Mouse (Mus musculus) liver, adult 2 months (tissue): ENCODE measurements at regions not wholly inside any gene's neighbourhood (a gene's known extent, or its start where the extent isn't known, plus 50 kb on each side); places are given as distances from the start of the nearest gene placed in this dataset.
A peak's percentile ranks its signal among the peaks of the same experiment; 100 is the strongest.

ENCODE experiments used
- DNase-seq: peaks from one replicate; pipeline ENCODE4 v3.0.0-alpha.2; 2011; ENCODE audit warnings: low read depth, low spot score; ENCODE audit errors: extremely low read depth
- H3K27ac ChIP-seq: fragments of 200-500 bp; replicated peaks from 2 replicates; pipeline ENCODE4 v1.5.1; 2012; ENCODE audit warnings: low read depth, mild to moderate bottlenecking, control low read depth, inconsistent platforms, low read length; ENCODE audit not compliant: insufficient read depth
- H3K27me3 ChIP-seq: fragments of 200-500 bp; 2 replicates; pipeline ENCODE4 v1.6.1; 2012; ENCODE audit warnings: mild to moderate bottlenecking, moderate library complexity, low read length, inconsistent platforms; ENCODE audit not compliant: control insufficient read depth, insufficient read depth
- H3K36me3 ChIP-seq: fragments of 200-500 bp; 2 replicates; pipeline ENCODE4 v1.6.1; 2012; ENCODE audit warnings: low read length, inconsistent platforms; ENCODE audit not compliant: control insufficient read depth, insufficient read depth
- H3K4me1 ChIP-seq: fragments of 200-500 bp; 2 replicates; pipeline ENCODE4 v1.6.1; 2011; ENCODE audit warnings: low read length; ENCODE audit not compliant: control insufficient read depth, insufficient read depth
- H3K4me3 ChIP-seq: fragments of 200-500 bp; 2 replicates; pipeline ENCODE4 v1.5.1; 2011; ENCODE audit warnings: low read depth, mild to moderate bottlenecking, control low read depth, low read length, moderate library complexity; ENCODE audit not compliant: insufficient read depth
- H3K79me2 ChIP-seq: fragments of 200-500 bp; 2 replicates; pipeline ENCODE4 v1.6.1; 2012; ENCODE audit warnings: inconsistent platforms, mild to moderate bottlenecking, low read length, moderate library complexity; ENCODE audit not compliant: control insufficient read depth, insufficient read depth
- H3K9ac ChIP-seq: fragments of 200-500 bp; 2 replicates; pipeline ENCODE4 v1.6.1; 2012; ENCODE audit warnings: low read depth, mild to moderate bottlenecking, control low read depth, inconsistent platforms, low read length
- CTCF ChIP-seq: fragments of 200-500 bp; IDR thresholded peaks from 2 replicates; pipeline ENCODE4 v1.5.1; 2011; ENCODE audit warnings: low read depth, low read length, control low read depth
- POLR2A ChIP-seq: fragments of 200-500 bp; IDR thresholded peaks from 2 replicates; pipeline ENCODE4 v1.6.1; 2011; ENCODE audit warnings: low read length, control low read depth; ENCODE audit not compliant: insufficient read depth; ENCODE audit errors: extremely low read depth
- WGBS: fragments of 180-500 bp; shearing (Covaris S2); methylation state at CpG from one replicate; pipeline ENCODE4 v1.1.7; 2018; 5-methylcytosine and 5-hydroxymethylcytosine counted together

DNA sequence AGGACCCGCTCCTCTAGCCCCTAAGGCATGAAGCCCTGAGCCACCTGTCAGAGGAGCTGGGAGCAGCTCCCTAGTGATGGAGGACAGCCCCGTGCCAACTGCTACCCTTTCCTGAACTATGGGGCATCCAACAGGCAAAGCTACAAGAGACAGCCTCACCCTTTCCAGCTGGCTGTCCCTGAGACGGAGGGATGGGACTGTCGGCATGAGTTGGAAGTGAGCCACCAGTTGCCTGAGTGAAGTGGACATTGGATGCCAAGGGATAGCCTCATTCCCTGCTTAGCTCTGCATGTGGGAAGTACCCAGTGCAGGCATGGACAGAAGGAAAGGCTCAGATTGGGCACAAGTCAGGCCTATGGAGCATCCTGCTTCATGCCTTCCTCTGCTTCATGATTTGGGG, 112.3 kb upstream of the Igsf21 start:
- H3K4me1 ChIP-seq = no peaks in the 10 kb centered on the region
- H3K27ac ChIP-seq = no peak overlapping the region
- no peak overlapping the region for H3K4me3 ChIP-seq
- H3K79me2 ChIP-seq = no peaks in the 10 kb centered on the region
- H3K9ac ChIP-seq = no peak overlapping the region
- H3K36me3 ChIP-seq = no peaks in the 10 kb centered on the region
- no peak for DNase-seq
- H3K27me3 ChIP-seq = no peaks in the 10 kb centered on the region
- 92% methylated on average over 4 of the region's 4 CpGs for WGBS
- TF ChIP-seq CTCF = no peak
- no peak for TF ChIP-seq POLR2A

- Histone ChIP-seq H3K27me3 (no peaks in the 10 kb centered on the region), H3K4me3 (no peak overlapping the region), H3K36me3 (no peaks in the 10 kb centered on the region), H3K79me2 (no peaks in the 10 kb centered on the region), H3K27ac (no peak overlapping the region), H3K9ac (no peak overlapping the region), H3K4me1 (no peaks in the 10 kb centered on the region)
- peak; percentile 20 for DNase-seq
- 10% methylated on average over 5 of the region's 5 CpGs for WGBS
- no peak for TF ChIP-seq CTCF
- TF ChIP-seq POLR2A = no peak
Measured at GRCm38 (mm10) chr4:140358103-140358502, 111.5 kb upstream of the Igsf21 start.

GRCm38 (mm10) chr4:140355144-140355550, 108.6 kb upstream of the Igsf21 start:
- no peak overlapping the region for H3K9ac ChIP-seq
- H3K4me3 ChIP-seq = no peak overlapping the region
- no peaks in the 10 kb centered on the region for H3K79me2 ChIP-seq
- no peak for DNase-seq
- no peak overlapping the region for H3K27ac ChIP-seq
- no peak for TF ChIP-seq CTCF
- TF ChIP-seq POLR2A = no peak
- H3K27me3 ChIP-seq = no peaks in the 10 kb centered on the region
- no peaks in the 10 kb centered on the region for H3K4me1 ChIP-seq
- WGBS = 75% methylated on average over 12 of the region's 12 CpGs
- H3K36me3 ChIP-seq = no peaks in the 10 kb centered on the region

- 58% methylated on average over 4 of the region's 4 CpGs for WGBS
- no peaks in the 10 kb centered on the region for H3K27me3 ChIP-seq
- no peak overlapping the region for H3K9ac ChIP-seq
- TF ChIP-seq CTCF = no peak
- TF ChIP-seq POLR2A = no peak
- H3K36me3 ChIP-seq = no peaks in the 10 kb centered on the region
- no peaks in the 10 kb centered on the region for H3K79me2 ChIP-seq
- DNase-seq = no peak
- H3K4me3 ChIP-seq = no peak overlapping the region
- H3K4me1 ChIP-seq = no peaks in the 10 kb centered on the region
- H3K27ac ChIP-seq = no peak overlapping the region
Measured at GRCm38 (mm10) chr4:140348802-140349201, 102.2 kb upstream of the Igsf21 start.

GRCm38 (mm10) chr4:140330138-140330537, 83.6 kb upstream of the Igsf21 start:
- Histone ChIP-seq H3K9ac (no peak overlapping the region), H3K27ac (no peak overlapping the region), H3K79me2 (no peaks in the 10 kb centered on the region), H3K4me3 (no peak overlapping the region), H3K36me3 (no peaks in the 10 kb centered on the region), H3K4me1 (no peaks in the 10 kb centered on the region), H3K27me3 (no peaks in the 10 kb centered on the region)
- no peak for DNase-seq
- TF ChIP-seq CTCF = no peak
- no peak for TF ChIP-seq POLR2A
- 88% methylated on average over 4 of the region's 4 CpGs for WGBS

DNA sequence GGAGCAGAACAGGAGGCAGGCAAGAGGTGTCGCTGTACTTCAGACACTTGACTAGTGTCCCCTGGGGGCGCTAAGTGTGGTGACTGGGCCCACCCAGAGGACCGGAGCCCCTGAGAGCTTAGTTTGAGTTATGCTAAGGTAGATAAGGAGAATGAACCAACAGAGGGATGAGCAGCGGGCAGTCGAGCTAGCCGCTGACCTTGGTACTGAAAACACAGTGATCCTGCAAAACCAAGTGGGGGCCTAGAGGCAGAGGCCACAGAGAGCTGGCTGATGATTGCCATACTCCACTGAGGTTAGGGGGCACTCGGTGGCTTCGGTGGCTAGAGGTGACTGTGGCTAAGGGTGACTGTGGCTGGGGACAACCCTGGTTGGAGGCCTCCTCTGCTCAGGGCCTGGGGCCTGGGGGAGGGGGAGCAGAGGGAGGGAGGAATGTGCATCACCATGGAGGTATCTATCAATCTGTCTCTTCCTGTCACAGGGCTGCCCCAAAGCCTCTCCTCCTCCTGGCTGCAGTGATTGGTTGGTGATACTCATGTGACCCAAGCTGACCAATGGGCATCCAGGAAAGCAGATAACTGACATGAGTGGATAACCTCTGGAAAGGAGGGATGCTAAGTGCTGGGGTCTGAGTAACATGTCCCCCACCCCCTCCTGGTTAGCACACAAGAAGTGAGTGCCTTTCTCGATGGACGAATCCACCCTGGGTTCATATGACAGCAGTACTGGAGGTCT, 80.3 kb upstream of the Igsf21 start:
- Histone ChIP-seq H3K4me3 (no peak overlapping the region), H3K4me1 (no peaks in the 10 kb centered on the region), H3K9ac (no peak overlapping the region), H3K27me3 (no peaks in the 10 kb centered on the region), H3K79me2 (no peaks in the 10 kb centered on the region), H3K27ac (no peak overlapping the region), H3K36me3 (no peaks in the 10 kb centered on the region)
- TF ChIP-seq CTCF = no peak
- TF ChIP-seq POLR2A = no peak
- 32% methylated on average over 10 of the region's 10 CpGs for WGBS
- no peak for DNase-seq
